Mouse (Mus musculus): Measurements from ENCODE around the gene BC049352.
A peak's percentile ranks its signal among the peaks of the same experiment; 100 is the strongest.

BC049352 gene

DNA sequence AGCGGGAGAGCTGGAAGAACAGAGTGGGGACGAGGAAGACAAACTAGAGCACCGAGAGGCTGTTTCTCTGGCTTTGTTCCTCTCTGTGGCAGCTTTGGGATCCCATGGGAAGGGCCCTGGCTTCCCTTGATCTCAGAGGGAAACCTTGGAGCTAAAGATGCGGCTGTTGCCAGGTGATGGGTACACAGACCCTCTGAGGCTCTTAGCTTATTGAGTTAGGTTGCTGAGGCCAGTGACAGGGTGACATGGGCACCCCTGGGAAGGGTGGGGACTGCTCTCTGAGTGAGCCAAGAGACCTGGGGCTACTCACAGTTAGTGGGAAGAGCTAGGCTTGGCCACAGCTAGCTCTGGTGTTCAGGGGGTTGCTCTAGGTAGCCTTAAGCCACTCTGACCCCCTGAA lies 13.7 kb downstream of the BC049352 start:
- no peak for DNase-seq

DNA sequence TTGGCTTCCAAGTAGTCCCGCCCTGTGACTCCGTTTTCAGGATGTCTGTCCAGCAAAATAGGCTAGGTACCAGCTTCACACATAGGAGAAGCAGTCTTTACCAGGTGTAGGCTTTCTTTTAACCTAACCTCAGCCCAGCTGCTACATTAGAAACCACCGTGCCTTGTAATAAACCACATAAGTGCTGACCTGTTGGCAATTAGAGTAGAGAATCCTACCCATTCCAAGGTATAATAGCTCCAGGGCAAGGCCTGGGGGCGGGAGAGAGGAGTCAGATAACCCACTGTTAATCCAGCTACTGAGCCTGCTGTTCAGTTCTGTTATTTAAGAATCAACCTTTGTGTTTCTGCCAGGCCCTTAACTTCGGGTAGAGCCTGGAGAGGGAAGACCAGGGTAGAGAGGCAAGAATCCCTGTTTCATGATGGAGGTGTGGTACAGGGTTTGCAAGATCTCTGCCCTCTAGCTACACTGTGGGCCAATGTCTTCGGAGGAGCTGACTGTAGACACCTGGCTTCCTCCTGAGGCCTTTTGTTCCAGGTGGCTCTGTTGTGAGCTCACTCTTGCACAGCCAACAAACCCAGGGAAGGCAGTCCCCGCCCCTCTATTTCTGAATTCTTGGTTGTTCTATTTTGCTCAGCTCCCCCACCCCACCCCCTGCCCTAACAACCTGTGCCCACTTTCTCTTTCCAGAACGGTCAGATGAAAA lies 14.5 kb downstream of the BC049352 start:
- no peak for DNase-seq

- no peak for DNase-seq
Measured at GRCm38 (mm10) chr9:45197549-45197948, 15.7 kb downstream of the BC049352 start.

DNA sequence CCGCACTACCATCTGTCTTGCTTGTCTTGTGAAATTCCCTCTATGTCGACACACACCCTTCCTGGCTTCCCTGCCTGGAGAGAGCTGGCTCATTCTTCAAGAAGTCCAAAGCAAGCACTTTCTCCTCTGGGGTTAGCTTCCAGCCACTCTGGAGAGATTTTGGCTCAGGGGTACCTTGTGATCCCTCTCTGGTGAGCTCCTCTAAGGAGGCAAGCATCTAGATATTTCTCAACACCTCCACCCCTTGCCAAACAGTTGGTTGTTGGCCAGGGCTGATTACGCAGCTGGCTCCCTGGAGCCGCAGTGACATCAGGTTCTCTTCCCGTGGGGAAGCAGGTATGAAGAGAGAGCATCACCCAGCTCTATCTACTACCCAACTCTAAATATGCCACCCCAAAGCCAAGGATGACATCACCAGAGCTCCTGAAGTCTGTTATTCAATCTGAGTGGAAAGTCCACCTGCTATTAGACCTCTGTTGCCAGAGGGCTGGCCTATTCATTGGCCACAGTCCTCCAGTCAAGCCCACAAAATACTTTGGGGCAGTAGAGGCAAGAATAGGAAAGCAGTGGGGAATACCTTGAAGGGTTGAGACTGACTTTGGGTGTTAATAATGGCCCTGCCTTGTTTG lies 19.6 kb downstream of the BC049352 start:
- DNase-seq = no peak

GRCm38 (mm10) chr9:45202021-45202798 lies 20.4 kb downstream of the BC049352 start:
- no peak for DNase-seq

GRCm38 (mm10) chr9:45203797-45204410 lies 22.1 kb downstream of the BC049352 start, which contains the start of gene Tmprss4:
TSS of gene Tmprss4 (minus strand) at chr9:45204092.
- DNase-seq = no peak

GRCm38 (mm10) chr9:45205143-45205542 lies 23.3 kb downstream of the BC049352 start:
- no peak for DNase-seq

- no peak for DNase-seq
Measured at GRCm38 (mm10) chr9:45206121-45206520, 24.3 kb downstream of the BC049352 start.

DNA sequence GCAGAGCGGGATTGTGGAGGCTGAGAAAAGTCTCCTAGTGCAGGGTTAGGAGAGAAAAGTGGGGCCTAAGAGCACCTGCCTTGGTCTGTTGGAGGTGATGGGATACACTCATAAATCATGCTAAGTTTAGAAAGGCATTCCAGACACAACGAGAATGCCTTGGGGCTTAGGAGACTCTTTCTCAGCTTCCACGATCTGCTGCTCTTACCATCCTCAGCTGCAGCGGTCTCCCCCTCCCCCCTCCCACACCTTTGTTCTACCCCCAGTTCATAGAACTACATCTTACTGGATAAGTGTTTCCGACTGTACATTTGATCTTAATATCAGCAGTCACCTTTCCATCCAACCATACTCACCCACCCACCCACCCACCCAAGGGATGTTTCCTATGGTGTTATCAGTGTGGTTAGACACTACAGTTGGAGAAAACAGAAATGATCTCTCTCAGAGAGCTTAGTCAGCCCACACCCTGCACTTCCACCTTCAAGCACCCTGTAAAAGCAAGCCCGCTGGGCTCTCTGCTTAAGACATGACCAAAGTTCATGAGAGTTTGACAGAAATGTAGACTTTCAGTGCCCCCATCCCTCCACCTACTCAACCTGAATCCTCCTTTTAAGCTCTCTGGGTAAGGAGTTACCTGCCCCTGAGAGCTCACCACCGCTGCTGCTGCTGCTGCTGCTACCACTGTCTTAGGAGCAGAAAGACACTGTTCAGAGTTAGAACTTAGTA lies 25.4 kb downstream of the BC049352 start:
- DNase-seq = no peak

DNA sequence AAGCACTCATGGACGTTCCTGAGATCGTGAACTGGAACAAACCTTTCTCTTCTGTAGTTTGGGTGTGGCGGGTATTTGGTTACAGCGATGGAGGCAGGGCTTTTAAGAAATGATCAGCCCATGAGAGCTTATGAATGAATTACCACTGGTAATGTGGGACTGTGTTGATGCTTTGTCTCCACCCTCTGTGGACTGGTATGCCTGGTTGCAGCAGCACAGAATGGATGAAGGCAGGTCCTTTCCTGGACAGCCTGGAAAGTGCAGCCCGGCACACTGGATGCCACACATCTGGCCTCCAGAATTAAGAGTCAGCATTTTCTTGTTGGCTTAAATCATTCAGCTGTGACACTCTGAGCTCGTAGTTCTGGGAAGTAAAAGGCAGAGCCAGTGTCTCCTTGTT lies 30.2 kb downstream of the BC049352 start:
- no peak for DNase-seq

GRCm38 (mm10) chr9:45215526-45216179 lies 33.8 kb downstream of the BC049352 start:
- DNase-seq = no peak

- no peak for DNase-seq
Measured at GRCm38 (mm10) chr9:45219644-45220043, 37.8 kb downstream of the BC049352 start.

GRCm38 (mm10) chr9:45221567-45221966 lies 39.8 kb downstream of the BC049352 start:
- DNase-seq = peak; percentile 76 to 96

GRCm38 (mm10) chr9:45229359-45229758 lies 47.6 kb downstream of the BC049352 start:
- DNase-seq = no peak

GRCm38 (mm10) chr9:45235668-45236227 lies 53.9 kb downstream of the BC049352 start:
- DNase-seq = peak in 1 of 2 experiments; percentile 35

- DNase-seq = no peak
Measured at GRCm38 (mm10) chr9:45236744-45237143, 54.9 kb downstream of the BC049352 start.

GRCm38 (mm10) chr9:45241397-45241796 lies 59.6 kb downstream of the BC049352 start:
- peak; percentile 59 to 62 for DNase-seq

GRCm38 (mm10) chr9:45245432-45245831 lies 63.6 kb downstream of the BC049352 start:
- peak in 1 of 2 experiments; percentile 29 for DNase-seq

- DNase-seq = peak; percentile 62 to 74
Measured at GRCm38 (mm10) chr9:45246060-45246459, 64.3 kb downstream of the BC049352 start.

DNA sequence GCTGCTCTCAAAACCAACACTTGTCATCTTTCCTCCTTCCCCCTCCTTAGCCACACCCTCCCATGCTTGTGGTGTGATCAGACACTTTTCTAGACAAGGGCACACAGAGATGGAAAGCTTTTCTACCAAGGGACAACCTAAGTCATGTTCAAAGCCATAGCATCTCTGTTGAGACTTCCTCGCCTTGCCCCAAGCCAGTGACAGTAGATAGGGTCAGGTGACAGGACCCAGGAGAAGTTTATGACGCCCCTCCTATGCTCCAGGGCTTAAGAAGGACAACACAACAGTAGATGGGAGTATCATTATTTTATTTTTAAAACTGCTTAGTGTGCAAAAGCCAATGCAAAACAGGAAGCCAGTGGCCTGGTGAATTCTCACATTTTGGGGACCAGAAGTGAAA lies 65.7 kb downstream of the BC049352 start:
- peak; percentile 42 to 51 for DNase-seq

- DNase-seq = peak in 1 of 2 experiments; percentile 23
Measured at GRCm38 (mm10) chr9:45250306-45250705, 68.5 kb downstream of the BC049352 start.

Measured in spleen, adult 18-20 months (tissue).